ENCODE assay signal across 16 mouse cellular contexts in genomic region chr6:29540223-29540622, GRCm38 (mm10). TPM values are rescaled to one million over a fixed set of nuclear protein-coding genes. Genes with fewer than 3 reads are reported as not detected.
"Had no signal": no experiment of that assay in that cellular context is flagged by ENCODE, and none has a peak within 500 bp of the region (broad histone marks: within the 10 kb centered on the region; RNA-seq: fewer than 3 reads in every experiment).

No protein-coding gene starts in this region.

- DNase-seq: kidney, adult 11 months; kidney, postnatal 10 days; kidney, postnatal 4 days; liver; liver, postnatal 0 days; lung, embryonic 14.5 days; right cerebral cortex, adult 18-20 months; right cerebral cortex, postnatal 14 days; right cerebral cortex, postnatal 4 days; thymus, postnatal 36 days had no signal

- ATAC-seq: intestine, embryonic 15.5 days; lung, postnatal 0 days; midbrain, embryonic 13.5 days; midbrain, embryonic 16.5 days had no signal

RNA-seq across cellular contexts. Expression of gene Kcp, which starts 32.5 kb away (rescaled TPM):
- total RNA-seq: monocyte, adult 5-6 weeks had no signal
- polyA plus RNA-seq: macrophage had no signal
